ENCODE assay signal across 8 mouse cellular contexts in the genomic region with DNA sequence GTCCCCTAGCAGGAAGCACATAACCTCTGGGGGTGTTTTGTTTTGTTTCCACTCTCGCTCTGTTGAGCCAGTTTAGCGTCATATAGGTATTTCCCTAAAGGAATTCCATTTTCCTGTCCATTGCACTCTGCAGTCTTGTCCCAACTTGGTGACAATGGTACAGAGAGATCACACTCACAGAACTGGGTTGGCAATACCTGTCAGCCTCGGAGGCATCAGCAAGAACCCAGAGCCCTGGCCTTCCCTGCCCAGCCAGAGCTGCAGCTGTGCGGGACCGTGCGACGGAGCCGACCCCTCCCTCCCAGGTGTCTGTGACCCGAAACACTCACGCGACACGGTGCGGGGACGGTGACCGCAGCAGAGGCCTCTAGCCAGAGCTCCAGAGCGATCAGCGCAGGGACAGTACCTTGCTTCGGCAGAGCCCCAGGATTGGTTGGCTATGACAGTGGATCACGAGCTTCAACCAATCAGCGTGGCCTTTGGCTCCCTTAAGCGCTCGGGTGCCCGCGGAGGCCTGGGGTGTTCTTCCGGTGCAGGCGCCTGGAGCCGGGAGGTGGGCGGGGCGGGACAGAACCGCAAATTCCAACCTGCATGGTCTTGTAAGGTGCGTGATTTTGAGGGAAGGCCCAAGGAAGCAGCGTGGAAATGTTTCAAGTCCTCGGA. TPM values are rescaled to one million over a fixed set of nuclear protein-coding genes. Genes with fewer than 3 reads are reported as not detected.
A peak's percentile ranks its signal among the peaks of the same experiment; 100 is the strongest.
DNase-seq lines count a peak whose midpoint lies in the region; ATAC-seq and TF ChIP-seq lines count a peak whose summit lies in the region.

No protein-coding gene starts in this region.

- H3K4me1 ChIP-seq in hindbrain, postnatal 0 days (ENCODE audit: insufficient read depth, low read length), result peaks cover 12% of the 10 kb centered on the region
- H3K4me1 ChIP-seq in megakaryocyte, embryonic 14.5 days, result peaks cover 48% of the 10 kb centered on the region

- H3K36me3 ChIP-seq in hindbrain, postnatal 0 days (ENCODE audit: insufficient read depth, low read length), result peaks cover 2% of the 10 kb centered on the region; the same call in 1 of the 2 replicates
- peaks cover 62% of the 10 kb centered on the region for H3K36me3 ChIP-seq in megakaryocyte, embryonic 14.5 days (replicated peaks; ENCODE audit: low read length)

- peak; percentile 100 for ATAC-seq in hindbrain, postnatal 0 days

- no peak for TF ChIP-seq CTCF in hindbrain, postnatal 0 days (IDR thresholded peaks at IDR 0.05; ENCODE audit: low read depth)

- peak overlapping the region; percentile 79 for H3K4me2 ChIP-seq in hindbrain, postnatal 0 days (ENCODE audit: low read depth, low read length)

- no peaks in the 10 kb centered on the region for H3K27me3 ChIP-seq in hindbrain, postnatal 0 days (ENCODE audit: insufficient read depth, low read length)
- H3K27me3 ChIP-seq in megakaryocyte, embryonic 14.5 days (replicated peaks), result no peaks in the 10 kb centered on the region

- peak overlapping the region; percentile 64 for H3K9ac ChIP-seq in hindbrain, postnatal 0 days (replicated peaks; ENCODE audit: low read length)

- H3K4me3 ChIP-seq in hindbrain, postnatal 0 days (ENCODE audit: low read length), result peak overlapping the region; percentile 55
- peak overlapping the region; percentile 93 for H3K4me3 ChIP-seq in megakaryocyte, embryonic 14.5 days (replicated peaks)

- DNase-seq in WW6 (ENCODE audit: low read depth, low spot score), result peak; percentile 65
- DNase-seq in cerebellum, postnatal 4 days (ENCODE audit: low spot score in 2 of 2), result peak; percentile 74 to 86
- DNase-seq in gastrocnemius, adult 18-20 months (ENCODE audit: low spot score), result peak; percentile 91
- peak; percentile 96 for DNase-seq in hindbrain, postnatal 0 days (ENCODE audit: low spot score)
- DNase-seq in left cerebral cortex, adult 8-10 months (ENCODE audit: low spot score in 2 of 2), result peak; percentile 76 to 95
- peak; percentile 96 to 97 for DNase-seq in right cerebral cortex, postnatal 10 days (ENCODE audit: low spot score in 2 of 2)
- peak; percentile 77 for DNase-seq in urinary bladder, postnatal 25 days (ENCODE audit: low spot score)

- WGBS in hindbrain, postnatal 0 days, result 2% methylated on average over 33 of the region's 33 CpGs

- peak overlapping the region; percentile 57; the same call in 1 of the 2 replicates for H3K27ac ChIP-seq in hindbrain, postnatal 0 days

- no peaks in the 10 kb centered on the region for H3K9me3 ChIP-seq in hindbrain, postnatal 0 days (ENCODE audit: low read length)
- no peaks in the 10 kb centered on the region for H3K9me3 ChIP-seq in megakaryocyte, embryonic 14.5 days

RNA-seq across cellular contexts. Expression of a gene that starts 5.6 kb away (rescaled TPM):
- total RNA-seq in gastrocnemius, adult 18-20 months (2021), result 10 to 100 TPM; 18.8 to 20.4 TPM
- total RNA-seq in hindbrain, postnatal 0 days (2014; rRNA removed), result 18.2 and 27.9 TPM in 2 replicates
- 58.7 and 66.3 TPM in 2 replicates for polyA plus RNA-seq in hindbrain, postnatal 0 days (2015; fragmentation: Nextera tagmentation; extraction: Ambion mirVana)
- total RNA-seq in left cerebral cortex, adult 8-10 months (2022), result 10 to 100 TPM; 22.4 to 36.2 (median 26.7) TPM
- polyA plus RNA-seq in megakaryocyte, embryonic 14.5 days (2012; ENCODE audit: insufficient read depth, low replicate concordance), result 39.0 and 52.8 TPM in 2 replicates

RNA-seq across cellular contexts. Expression of a gene that starts 5.7 kb away (rescaled TPM):
- total RNA-seq in gastrocnemius, adult 18-20 months (2021), result 1 to 10 TPM in 1 of 2 experiments, under 1 TPM in 1; 0.43 to 2.5 TPM
- total RNA-seq in hindbrain, postnatal 0 days (2014; rRNA removed), result 0.16 and 0.61 TPM in 2 replicates
- 0.24 and 0.28 TPM in 2 replicates for polyA plus RNA-seq in hindbrain, postnatal 0 days (2015; fragmentation: Nextera tagmentation; extraction: Ambion mirVana)
- 1 to 10 TPM; 1.6 to 3.4 (median 2.2) TPM for total RNA-seq in left cerebral cortex, adult 8-10 months (2022)
- 1.5 TPM in 1 of 2 replicates, not detected in the other for polyA plus RNA-seq in megakaryocyte, embryonic 14.5 days (2012; ENCODE audit: insufficient read depth, low replicate concordance)

RNA-seq across cellular contexts. Expression of a gene that starts 27.1 kb away (rescaled TPM):
- not detected for total RNA-seq in gastrocnemius, adult 18-20 months (2021)
- total RNA-seq in hindbrain, postnatal 0 days (2014; rRNA removed), result 3.1 and 6.6 TPM in 2 replicates
- polyA plus RNA-seq in hindbrain, postnatal 0 days (2015; fragmentation: Nextera tagmentation; extraction: Ambion mirVana), result 7.2 and 7.3 TPM in 2 replicates
- 1 to 10 TPM in 3 of 4 experiments, under 1 TPM in 1; 0.40 to 3.3 (median 1.4) TPM for total RNA-seq in left cerebral cortex, adult 8-10 months (2022)
- not detected in 2 replicates for polyA plus RNA-seq in megakaryocyte, embryonic 14.5 days (2012; ENCODE audit: insufficient read depth, low replicate concordance)

RNA-seq across cellular contexts. Expression of a gene that starts 36.4 kb away (rescaled TPM):
- total RNA-seq in gastrocnemius, adult 18-20 months (2021), result not detected
- total RNA-seq in hindbrain, postnatal 0 days (2014; rRNA removed), result 2.3 TPM in 1 of 2 replicates, not detected in the other
- 1.8 and 2.6 TPM in 2 replicates for polyA plus RNA-seq in hindbrain, postnatal 0 days (2015; fragmentation: Nextera tagmentation; extraction: Ambion mirVana)
- total RNA-seq in left cerebral cortex, adult 8-10 months (2022), result 1 to 10 TPM in 1 of 4 experiments, under 1 TPM in 1, not detected in 2; 0.57 to 1.4 TPM
- polyA plus RNA-seq in megakaryocyte, embryonic 14.5 days (2012; ENCODE audit: insufficient read depth, low replicate concordance), result 0.97 TPM in 1 of 2 replicates, not detected in the other

RNA-seq across cellular contexts. Expression of a gene that starts 49.1 kb away (rescaled TPM):
- not detected for total RNA-seq in gastrocnemius, adult 18-20 months (2021)
- 0.18 and 0.94 TPM in 2 replicates for total RNA-seq in hindbrain, postnatal 0 days (2014; rRNA removed)
- polyA plus RNA-seq in hindbrain, postnatal 0 days (2015; fragmentation: Nextera tagmentation; extraction: Ambion mirVana), result 0.14 and 0.16 TPM in 2 replicates
- under 1 TPM in 2 of 4 experiments, not detected in 2; 0.22 to 0.30 TPM for total RNA-seq in left cerebral cortex, adult 8-10 months (2022)
- not detected in 2 replicates for polyA plus RNA-seq in megakaryocyte, embryonic 14.5 days (2012; ENCODE audit: insufficient read depth, low replicate concordance)

Comparison
In these comparisons a context has a peak if more than half of its experiments do, and no peak if none do; other contexts are left out.
1. Peak in every context shown above with its lines: DNase-seq, ATAC-seq, H3K4me3 ChIP-seq and H3K27ac ChIP-seq.